Mouse (Mus musculus) stomach, postnatal 0 days (tissue): ENCODE results near the gene Ttc19.

Experiments used
- CTCF ChIP-seq: IDR thresholded peaks from 2 replicates; pipeline ENCODE4 v1.5.1; 2016; ENCODE audit warnings: antibody characterized with exemption, low read depth, mild to moderate bottlenecking, moderate library complexity
- EP300 ChIP-seq: optimal IDR thresholded peaks from 2 replicates; pipeline ENCODE3; 2016; ENCODE audit warnings: antibody characterized with exemption

- no peak for TF ChIP-seq CTCF
- no peak for TF ChIP-seq EP300
Measured at GRCm38 (mm10) chr11:62369924-62370323, 88.7 kb downstream of the Ttc19 start.
